Mouse (Mus musculus) kidney, adult 2 months (tissue): ENCODE measurements at regions not wholly inside any gene's neighbourhood (a gene's known extent, or its start where the extent isn't known, plus 50 kb on each side); places are given as distances from the start of the nearest gene placed in this dataset.

Experiments used
- CTCF ChIP-seq: fragments of 200-500 bp; conservative IDR thresholded peaks from 2 replicates; pipeline ENCODE4 v1.5.1; 2011; ENCODE audit warnings: low read depth, mild to moderate bottlenecking, control low read depth, low read length, moderate library complexity, mixed read lengths; ENCODE audit not compliant: insufficient read depth, insufficient read length
- POLR2A ChIP-seq: fragments of 200-500 bp; IDR thresholded peaks from one replicate; pipeline ENCODE4 v1.6.1; 2011; ENCODE audit warnings: low read depth, low read length, control low read depth

DNA sequence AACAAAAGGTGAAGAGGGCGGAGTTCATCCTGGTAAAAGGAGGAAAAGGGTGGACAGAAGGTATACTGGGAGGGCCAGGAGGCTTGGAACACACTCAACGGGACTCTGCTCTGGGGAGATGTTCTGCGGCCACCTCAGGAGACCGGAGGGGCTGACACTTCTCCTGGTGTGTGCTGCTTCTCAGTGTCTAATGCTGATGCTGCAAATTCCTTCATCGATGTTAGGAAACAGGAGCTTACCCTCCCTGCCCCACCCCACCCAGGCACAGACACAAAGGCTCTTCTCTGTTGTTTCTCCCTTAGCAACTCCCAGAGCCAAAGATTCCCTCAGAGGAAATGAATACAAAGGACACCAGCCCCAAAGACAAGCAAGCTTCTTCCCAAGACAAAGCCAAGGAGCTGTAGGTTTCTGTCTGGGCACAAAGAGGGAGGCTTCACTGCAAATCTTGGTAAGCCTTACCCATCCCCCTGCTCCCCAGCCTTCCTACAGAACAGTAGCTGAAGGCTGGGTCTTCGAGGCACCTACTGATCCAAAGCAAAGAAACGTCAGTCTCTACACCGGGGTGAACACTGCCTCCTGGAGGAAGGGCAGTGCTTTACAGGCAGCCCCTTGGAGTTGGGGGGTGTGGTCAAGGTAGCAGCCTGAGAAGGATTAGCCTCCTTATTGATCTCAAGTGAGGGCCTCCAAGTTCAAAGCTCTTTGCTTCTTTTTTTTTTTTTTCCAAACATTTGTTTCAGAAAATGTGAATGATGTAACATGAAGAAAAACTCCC is 128.2 kb downstream of the Hs3st3b1 start:
- no peak for TF ChIP-seq POLR2A
- TF ChIP-seq CTCF, result peak; percentile 32; the same call in 1 of the 2 replicates
